Mouse (Mus musculus) retina, postnatal 7 days (tissue): ENCODE data around the gene Slc6a6.

Experiments used
- DNase-seq: peaks from one replicate; pipeline ENCODE4 v3.0.0-alpha.2; 2012; ENCODE audit warnings: low read depth, low spot score

The Slc6a6 gene

GRCm38 (mm10) chr6:91683602-91684473 is at the start of gene Slc6a6:
Gene Slc6a6 (plus strand): TSS chr6:91684053.
- peak; percentile 78 for DNase-seq

DNA sequence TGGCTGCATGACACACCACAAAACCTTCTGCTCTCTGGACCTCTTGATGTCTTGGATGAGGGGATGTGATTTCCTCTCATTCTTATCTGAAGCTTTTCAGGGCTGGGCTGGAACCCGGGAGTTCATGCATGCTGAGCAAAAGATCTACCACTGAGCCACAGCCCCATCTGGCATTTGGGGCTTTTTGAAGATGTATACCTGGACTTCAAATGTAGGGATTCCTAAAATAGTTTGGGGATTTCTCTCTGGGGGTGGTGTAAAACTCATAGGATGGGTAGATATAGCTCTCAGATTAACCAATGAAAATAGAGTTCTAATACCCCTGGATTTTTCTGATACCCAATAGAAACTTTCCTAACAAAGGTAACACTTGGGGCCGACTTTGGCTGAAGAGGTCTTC is 49.4 kb upstream of the Slc6a6 start:
- DNase-seq, result no peak

GRCm38 (mm10) chr6:91634876-91635275 is 49.0 kb upstream of the Slc6a6 start:
- DNase-seq, result no peak

GRCm38 (mm10) chr6:91638204-91638995 is 45.5 kb upstream of the Slc6a6 start:
- no peak for DNase-seq

- DNase-seq, result no peak
These were observed 40.8 kb upstream of the Slc6a6 start for GRCm38 (mm10) chr6:91643011-91643410.

DNA sequence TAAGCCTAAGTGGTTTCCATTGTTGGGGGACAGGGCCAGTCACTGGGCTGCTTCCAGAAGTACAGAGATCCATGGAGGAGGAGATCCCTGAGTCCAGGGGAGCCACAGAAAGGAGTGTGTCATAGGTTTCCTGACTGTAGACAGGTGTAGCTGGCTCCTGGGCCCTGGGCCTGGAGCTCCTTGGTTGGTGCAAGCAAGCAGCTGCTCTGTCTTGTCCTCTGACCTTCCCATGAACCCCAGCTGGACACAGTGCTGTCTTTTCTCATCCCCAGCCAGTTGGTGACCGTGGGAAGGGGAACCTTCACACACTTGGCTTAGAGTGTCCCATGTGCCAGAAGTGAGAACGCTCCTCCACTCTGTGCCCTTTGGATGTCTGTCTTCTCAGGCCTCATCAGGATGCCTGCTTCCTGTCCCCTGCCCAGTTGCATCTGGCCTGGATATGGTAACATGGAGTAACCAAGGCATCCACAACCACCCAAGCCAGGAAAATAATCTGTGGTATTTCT is 40.4 kb upstream of the Slc6a6 start:
- no peak for DNase-seq

- DNase-seq, result no peak
These were observed 37.8 kb upstream of the Slc6a6 start for GRCm38 (mm10) chr6:91646019-91646418.

- no peak for DNase-seq
These were observed 37.0 kb upstream of the Slc6a6 start for GRCm38 (mm10) chr6:91646822-91647221.

DNA sequence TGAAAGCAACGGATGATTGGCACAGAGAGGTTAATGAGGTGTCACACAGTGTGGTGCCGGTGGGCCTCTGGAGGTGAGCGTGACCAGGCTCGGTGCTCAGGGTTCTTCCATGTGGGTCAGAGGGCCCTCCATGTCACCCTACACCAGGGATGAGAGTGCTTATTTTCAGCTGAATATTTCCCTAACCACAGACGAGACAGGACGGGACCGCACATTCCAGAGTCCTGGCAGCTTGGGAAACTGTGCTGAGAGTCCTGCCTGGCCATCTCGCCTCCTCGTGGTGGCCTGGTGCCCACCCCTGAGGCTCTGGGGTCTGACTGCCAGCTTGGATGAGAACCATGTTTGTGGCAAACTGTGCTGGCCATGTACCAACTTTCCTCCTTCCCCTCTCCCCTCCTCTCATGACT is 36.5 kb upstream of the Slc6a6 start:
- no peak for DNase-seq

- no peak for DNase-seq
These were observed 33.6 kb upstream of the Slc6a6 start for GRCm38 (mm10) chr6:91650255-91650654.

- no peak for DNase-seq
These were observed 31.6 kb upstream of the Slc6a6 start for GRCm38 (mm10) chr6:91652296-91652695.

DNA sequence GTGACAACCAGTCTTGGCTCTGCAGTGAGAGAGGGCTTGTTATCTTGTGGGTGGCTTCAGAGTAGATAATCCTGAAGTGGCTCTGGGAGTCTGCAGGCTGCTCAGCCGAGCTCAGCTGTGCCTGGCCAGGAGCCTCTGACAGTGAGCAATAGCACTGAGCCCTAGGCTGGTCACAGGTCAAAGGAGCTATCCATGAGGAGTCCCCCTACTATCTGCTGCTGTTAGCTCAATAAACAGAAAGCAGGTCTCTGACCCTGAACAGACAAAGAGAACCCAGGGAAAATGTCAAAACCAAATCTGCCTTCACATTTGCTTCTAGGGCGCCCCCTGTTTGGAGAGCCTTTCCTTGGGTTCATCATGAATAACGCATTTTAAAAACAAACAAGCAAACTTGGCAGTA is 28.6 kb upstream of the Slc6a6 start:
- no peak for DNase-seq

GRCm38 (mm10) chr6:91655874-91656433 is 27.9 kb upstream of the Slc6a6 start:
- DNase-seq, result no peak

DNA sequence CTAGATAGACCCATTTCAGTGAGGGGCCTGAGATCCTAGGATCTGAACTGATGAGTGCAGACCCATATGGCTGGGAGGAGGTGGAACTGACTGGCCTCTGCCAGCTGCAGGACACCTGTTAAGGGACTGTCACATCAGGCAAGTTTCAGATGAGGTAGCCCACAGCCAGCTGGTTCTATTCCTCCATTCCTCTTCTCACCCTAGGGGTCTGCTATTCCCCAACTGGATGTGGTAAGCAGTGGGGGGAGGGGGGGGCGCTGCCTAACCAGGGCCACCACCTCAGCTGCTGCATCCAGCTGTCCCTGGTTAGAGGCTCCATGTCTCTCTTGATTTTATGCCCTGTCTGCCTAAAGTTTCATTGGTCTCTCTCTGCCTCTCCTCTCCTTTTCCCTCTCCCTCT is 25.6 kb upstream of the Slc6a6 start:
- no peak for DNase-seq

- no peak for DNase-seq
These were observed 23.9 kb upstream of the Slc6a6 start for GRCm38 (mm10) chr6:91659841-91660509.

- no peak for DNase-seq
These were observed 21.6 kb upstream of the Slc6a6 start for GRCm38 (mm10) chr6:91662301-91662700.

GRCm38 (mm10) chr6:91663616-91664015 is 20.2 kb upstream of the Slc6a6 start:
- no peak for DNase-seq

GRCm38 (mm10) chr6:91665267-91665666 is 18.6 kb upstream of the Slc6a6 start:
- no peak for DNase-seq

DNA sequence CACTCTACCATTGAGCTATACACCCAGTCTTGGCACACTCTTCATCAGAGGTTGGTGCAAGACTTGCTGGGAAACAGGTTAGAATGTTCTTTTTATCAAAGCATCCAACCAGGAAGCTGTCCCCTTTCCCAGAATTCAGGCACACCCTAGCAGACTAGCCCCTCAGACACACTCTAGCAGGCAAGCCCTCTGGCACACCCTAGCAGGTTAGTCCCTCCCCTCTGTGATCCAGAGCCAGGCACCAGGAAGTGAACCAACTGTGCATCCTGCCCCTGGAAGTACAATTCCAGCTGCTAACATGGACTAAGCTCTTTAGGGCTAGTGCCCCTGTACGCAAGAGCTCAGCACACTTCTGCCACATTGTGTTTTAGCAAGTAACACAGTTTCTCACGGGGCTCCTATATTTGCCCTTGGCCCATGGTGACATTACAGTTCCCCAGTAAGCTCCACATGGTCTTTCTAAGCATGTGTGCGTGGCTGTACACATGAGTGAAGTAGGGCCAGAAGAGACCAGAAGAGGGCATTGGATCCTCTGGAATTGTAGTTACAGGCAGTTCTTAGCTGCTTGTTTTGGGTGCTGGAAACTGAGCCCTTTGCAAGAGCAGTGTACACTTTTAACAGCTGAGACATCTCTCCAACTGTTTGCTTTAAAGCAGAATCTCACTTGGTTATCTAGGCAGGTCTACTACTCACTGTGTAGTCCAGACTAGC is 17.7 kb upstream of the Slc6a6 start:
- DNase-seq, result no peak

DNA sequence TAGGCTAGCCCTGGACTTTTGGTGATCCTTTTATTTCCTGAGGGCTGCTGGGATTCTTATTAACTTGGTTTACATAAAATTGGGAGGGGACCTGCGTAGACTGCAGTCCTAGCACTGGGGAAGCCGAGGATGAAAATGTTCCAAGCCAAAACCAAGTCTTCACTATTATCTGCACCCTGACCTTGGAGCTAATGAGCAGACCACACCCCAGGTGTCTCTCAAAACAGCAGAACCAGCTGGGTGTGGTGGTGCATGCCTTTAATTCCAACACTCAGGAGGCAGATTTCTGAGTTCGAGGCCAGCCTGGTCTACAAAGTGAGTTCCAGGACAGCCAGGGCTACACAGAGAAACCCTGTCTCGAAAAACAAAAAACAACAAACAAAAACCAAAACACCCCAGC is 16.7 kb upstream of the Slc6a6 start:
- no peak for DNase-seq

DNA sequence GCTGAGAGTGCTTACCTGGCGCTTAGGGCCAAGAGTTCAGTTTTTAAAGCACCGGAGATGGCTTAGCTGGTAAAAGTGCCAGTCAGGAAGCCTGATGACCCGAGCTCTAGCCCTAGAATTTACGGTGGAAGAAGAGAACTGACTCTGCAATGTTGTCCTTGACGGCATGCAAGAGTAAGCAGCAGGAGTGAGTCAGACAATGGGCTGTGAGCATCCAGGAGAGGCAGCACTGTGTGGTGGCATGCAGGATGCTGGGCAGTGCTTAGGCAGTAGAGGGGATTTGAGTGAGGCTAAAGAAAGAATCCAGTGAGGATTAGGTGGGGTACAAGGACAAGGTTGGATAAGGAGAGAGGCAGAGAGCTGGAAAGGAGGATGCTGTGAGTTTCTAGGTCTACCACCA is 15.6 kb upstream of the Slc6a6 start:
- no peak for DNase-seq
